Mouse (Mus musculus) layer of hippocampus, postnatal 25 days (tissue): Measurements from ENCODE around the gene Ms4a2. TPM values are rescaled to one million over a fixed set of nuclear protein-coding genes. Genes with fewer than 3 reads are reported as not detected.

Experiments
- DNase-seq, 2 experiments: peaks; one replicate each; pipeline ENCODE4 v3.0.0; 2022; ENCODE audit warnings: mixed read lengths in 2 of 2, low spot score in 1 of 2; ENCODE audit errors: extremely low spot score in 1 of 2
- total RNA-seq, 2 experiments: library from RNA; stranded (reverse); gene quantifications; 2 replicates each; pipeline ENCODE4 v1.2.3; 2021

The Ms4a2 gene
- total RNA-seq, result not detected

DNA sequence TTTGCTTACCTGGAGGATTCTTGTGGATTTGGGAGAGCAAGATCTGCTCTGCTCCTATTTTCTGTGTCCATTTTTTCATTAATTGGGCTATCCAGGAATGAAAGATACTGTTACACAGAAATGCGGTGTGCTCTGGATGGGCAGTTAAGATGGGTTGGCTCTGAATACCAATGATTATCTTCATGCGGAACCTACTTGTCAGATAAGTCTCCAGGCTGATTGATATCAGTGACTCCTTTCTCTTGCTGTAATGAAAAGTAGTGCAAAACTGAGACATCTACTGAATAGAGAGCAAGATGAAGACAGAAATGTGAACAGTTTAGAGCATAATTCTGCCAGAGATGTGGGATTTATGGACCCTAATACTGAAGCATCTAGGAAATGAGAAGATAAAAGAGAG is at the start of gene Ms4a2:
Gene Ms4a2, minus strand, starts transcription at position 169 of the 400 bp plus-strand sequence.
- no peak for DNase-seq

DNA sequence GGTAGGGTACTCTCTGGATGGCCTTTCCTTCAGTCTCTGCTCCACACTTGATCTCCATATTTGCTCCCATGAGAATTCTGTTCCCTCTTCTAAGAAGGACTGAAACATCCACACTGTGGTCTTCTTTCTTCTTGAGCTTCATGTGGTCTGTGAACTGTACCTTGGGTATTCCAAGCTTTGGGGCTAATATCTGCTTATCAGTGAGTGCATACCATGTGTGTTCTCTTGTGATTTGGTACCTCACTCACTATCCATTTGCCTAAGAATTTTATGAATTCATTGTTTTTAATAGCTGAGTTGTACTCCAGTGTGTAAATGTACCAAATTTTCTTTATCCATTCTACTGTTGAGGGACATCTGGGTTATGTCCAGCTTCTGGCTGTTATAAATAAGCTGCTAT is 38.0 kb upstream of the Ms4a2 start:
- no peak for DNase-seq

DNA sequence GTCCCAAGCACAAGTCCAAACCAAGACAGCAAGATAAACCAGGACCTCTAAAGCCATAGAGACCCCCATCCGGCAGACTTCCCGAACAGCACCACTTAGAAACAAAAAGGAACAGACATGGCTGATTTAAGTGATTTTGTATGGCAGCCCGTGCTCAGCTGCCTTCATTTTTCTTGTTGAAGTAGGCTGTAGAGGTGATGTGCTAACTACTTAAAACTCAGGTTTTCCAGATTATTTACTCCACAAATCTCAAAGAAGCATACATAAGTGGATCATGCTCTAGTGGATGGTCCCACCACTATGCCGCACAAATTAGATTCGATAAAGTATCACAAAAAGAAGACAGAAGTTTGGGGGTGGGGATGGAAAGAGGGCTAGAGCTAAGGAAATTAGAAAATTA is 36.9 kb upstream of the Ms4a2 start, which contains the start of gene Oosp2:
Gene Oosp2, minus strand, starts transcription at position 101 of the 400 bp plus-strand sequence.
- no peak for DNase-seq

DNA sequence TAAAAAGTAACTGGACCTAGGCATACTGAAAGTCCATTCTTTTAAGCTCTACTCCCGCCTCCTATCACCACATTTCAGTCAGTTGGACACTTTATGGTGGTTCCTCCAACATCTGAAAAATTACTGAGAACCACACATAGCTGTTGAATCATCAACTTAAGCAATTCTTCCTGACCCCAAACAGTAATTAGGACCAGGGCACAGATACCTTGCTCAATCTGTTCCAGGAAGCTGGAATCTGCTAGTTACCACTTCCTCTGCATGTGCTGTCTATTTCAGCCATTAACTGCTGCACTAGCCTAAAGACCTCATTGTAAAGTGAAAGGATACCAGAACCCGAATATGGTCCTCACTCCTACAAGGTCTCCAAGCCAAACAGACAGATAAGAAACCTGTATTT is 35.6 kb upstream of the Ms4a2 start:
- no peak for DNase-seq

DNA sequence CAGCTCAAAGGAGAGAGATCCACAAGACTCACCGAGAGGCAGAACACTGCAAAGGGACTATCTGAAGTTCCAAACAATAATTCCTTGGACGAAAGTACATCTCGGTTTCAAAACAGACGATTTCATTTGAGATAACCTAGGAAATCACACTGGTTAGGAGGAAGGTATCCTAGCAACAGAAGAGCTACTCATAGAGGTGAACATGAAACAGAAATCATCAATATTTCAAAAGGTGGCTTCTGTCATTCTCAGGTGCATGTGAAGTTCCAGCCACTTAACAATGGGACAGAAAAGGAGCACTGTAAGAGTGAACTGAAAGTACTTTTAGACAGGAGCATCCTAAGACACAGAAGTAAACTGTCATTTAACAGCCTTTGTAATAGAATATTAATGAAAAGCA is 26.0 kb upstream of the Ms4a2 start:
- DNase-seq, result no peak

DNA sequence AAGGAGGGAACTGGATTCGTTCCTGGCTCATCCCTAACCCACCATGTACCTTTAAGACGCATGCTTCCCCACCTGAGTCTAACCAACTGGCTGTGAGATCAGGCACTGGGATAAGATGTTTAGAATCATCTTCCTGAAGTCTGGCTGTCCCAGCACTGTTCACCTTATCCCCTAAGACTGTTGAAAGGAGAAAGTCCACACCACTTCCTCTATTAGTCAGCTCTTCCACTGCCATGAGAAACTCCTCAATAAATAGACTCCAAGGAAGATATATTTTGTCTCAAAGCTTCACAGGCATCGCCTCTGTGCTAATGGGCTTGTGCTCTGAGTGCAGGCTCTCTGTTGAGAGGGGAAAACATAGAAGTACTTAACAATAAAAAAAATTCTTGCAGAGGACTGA is 22.6 kb upstream of the Ms4a2 start:
- no peak for DNase-seq

DNA sequence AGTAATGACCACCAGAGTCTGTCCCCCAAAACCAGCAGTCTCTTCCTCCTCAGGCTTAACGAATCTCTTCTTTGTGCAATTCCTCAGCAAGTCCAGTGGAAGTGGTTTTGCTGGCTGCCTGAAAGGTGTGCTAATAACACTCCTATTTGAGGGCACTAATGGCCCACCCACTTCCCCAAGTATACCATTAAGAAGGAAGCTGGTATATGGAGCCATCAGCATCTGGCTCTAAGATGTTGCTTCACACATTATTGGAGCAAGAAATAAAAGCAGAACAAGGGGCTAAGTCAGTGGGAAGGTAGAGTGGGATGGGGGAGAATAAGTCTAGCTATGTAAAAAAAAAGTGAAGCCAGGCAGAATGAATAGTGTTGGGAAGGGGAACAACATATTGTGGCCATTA is 17.2 kb upstream of the Ms4a2 start, which contains the start of gene Ms4a3:
Gene Ms4a3, minus strand, starts transcription at position 120 of the 400 bp plus-strand sequence.
- DNase-seq, result no peak

DNA sequence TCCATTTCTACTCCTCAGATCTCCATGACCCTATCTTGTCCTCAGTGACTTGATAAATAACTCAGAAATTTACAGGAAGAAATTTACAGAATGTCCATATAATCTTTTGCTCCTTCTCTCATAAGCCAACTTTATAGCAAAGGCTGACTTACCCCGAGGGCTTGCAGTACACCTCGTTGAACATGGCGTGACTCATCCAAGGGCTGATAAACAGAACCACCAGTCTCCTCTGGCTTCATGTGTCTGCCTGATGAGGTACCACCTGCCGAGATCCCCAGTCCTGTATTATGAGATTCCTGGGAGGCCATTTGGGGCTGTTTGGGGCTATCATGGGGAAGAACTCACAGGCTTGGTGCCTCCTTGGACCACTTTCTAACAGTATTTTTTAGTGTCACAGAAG is 15.5 kb upstream of the Ms4a2 start:
- DNase-seq, result no peak

DNA sequence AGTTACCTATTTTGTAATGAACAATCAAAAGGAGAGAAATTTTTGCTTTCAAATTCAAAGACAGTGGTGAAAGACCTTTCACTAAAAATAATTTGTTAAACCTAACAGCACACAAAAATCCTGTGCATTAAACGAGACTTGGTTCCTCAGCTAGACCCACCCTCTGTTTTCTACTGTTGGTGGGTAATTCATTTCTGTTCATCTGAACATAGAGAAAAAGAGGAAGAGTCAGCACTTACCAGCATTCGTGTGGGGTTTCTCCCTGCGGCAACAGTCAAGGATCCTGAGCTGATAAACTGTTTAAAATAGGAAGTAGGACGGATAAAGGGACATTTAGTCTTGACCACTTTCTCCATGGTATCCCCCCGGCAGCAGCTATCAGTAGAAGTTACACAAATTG is 12.1 kb upstream of the Ms4a2 start:
- DNase-seq, result no peak

DNA sequence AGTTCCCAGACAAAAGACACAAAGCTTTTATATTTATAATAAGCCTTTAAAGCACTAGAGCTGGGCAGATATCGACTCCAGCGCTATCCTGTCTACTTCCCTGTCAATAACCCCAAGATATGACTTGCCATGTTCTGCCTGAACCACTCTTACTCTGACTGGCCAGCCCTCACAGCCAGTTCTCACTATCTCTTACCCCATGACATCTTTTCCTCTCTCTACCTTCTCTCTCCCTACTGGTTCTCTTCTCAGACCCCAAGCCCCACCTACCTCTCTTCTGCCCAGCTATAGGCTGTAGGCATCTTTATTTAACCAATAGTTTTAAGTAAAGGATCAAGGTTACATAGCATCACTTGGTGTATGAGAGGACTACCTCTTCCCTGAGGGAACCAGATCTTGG is 10.8 kb upstream of the Ms4a2 start:
- DNase-seq, result no peak

DNA sequence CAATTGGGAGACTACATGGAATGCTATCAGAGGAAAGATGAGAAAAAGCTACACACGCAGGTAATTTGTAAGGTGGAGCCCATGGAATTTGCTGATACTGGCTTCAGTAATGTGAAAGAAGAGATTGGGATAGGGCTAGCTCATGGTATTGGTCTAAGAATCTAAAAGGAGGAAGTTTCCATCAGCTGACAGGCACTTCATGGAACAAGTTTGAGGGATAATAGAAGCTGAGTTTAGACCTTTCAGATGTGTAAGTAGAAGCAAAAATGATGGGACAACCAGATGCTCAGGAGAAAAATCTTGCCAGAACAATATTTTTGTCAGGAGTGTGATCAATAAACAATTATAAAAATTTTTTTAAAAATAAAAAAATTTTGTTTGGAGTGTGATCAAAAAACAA is 10.2 kb upstream of the Ms4a2 start:
- DNase-seq, result no peak

DNA sequence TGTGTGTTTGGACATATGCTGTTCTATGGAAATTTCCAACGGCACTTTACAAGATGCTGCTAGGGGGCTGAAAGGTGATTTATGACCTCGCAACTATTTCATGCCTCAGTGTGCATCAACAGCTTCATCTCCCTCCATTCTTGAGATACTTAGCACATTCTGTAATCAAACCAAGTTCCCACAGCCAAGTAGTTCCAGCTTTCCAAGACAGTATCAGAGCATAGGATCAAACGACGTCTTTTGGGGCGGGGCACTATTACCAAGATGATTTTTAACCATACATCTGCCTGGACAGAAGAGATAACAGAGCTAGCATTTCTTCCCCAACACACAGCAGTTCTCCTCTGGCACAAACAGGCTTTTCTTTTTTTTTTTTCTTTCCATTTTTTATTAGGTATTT is 1.7 kb upstream of the Ms4a2 start:
- no peak for DNase-seq

DNA sequence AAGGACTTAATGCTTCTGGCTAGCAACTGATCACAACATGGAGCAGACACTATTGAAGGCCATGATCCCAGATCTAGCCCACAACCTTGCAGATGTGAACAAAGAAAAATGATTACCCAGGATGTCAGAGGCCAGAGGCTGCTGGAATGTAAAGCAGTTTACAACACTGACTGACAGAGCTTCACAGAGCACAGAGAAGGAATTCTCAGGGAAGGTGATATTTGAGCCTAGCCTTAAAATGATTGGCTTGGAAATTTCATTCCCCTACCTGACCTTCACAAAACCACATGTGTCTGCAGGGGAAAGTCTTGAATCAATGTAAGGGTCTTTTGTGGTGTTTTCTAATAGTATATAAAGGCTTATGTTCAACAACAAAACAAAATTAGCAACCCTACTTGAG is 1.3 kb upstream of the Ms4a2 start:
- DNase-seq, result no peak

DNA sequence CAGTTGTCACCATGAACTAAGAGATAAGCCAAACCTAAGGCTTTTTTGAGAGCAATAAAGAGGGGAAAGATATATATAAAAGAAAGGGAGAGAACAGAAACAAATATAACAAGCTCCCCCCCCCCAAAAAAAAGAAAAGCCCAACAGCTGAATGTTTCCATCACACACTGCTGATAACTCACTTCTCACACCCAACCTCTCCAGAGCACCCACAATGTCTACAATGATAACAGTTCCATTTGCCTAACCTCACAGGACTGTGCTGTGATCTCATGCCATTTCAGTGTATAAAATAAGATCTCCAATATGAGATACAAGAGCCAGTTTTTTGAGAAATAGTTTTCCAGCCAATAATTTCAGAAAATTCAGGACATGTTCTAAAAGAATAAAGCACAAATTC is 5.5 kb downstream of the Ms4a2 start:
- no peak for DNase-seq

DNA sequence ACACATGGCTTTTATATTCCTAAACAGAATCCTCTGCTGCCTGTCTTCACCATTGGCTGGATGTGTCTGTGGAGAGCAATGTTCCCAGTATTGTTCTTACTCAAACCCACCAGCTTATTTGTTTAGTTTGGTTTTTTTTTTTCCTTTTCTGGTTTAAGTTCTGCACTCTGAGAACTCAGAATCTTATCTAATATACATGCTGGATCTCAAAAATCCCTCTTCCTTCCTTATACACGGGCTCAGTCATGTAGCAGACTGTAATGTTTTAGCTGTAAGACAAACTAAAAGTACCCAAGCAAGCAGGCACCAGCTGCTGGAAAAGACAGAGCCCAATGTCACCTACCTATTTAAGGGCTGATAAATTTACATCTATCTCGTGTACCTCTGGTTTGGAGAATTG is 8.7 kb downstream of the Ms4a2 start:
- DNase-seq, result no peak

DNA sequence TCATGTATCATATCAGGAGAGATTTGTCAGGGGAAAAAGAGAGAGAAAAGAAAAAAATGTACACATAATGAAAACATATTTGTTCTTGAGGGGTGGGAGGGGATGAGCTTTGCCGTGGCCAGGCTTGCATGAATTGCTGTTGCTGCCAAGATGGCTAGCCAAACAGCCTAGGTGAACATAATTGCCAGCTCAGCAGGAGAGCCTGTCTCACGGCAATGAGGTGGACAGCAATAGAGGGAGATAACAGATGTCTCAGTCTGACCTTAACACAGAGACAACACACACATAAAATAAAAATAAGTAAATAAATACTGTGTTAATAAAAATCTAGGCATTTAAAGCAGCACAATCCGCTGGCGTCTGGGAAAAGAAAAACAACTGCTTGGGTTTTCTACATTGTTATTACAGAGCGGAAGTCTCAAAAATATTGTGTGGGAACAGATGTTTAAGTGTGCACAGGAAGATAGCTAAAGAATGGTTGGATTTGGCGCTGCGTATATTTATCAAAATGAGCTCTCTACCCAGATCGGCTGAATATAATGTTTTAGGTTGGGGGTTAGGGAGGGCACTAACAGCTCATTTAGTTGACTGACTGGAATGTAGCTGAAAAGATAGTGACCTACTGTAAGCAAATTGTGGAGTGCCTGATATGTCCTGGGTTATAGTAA is 9.6 kb downstream of the Ms4a2 start:
- no peak for DNase-seq

DNA sequence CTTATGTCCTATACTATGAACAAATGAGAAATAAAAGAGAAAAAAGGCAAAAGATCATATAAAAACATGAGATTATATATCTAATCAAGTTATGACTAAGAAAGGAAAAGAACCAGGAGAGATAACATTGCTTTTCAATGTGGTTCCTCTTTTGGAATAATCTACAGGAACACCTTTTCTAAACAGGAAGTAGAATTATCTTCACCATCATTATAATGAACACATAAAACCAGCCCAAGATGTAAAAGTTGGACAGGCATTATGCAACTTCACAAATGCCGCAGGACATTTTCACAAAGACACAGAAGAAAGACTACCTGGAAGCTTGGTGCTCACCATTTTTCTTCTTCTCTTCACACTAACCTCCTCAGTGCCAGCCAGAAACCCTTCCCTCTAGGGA is 10.4 kb downstream of the Ms4a2 start:
- no peak for DNase-seq

DNA sequence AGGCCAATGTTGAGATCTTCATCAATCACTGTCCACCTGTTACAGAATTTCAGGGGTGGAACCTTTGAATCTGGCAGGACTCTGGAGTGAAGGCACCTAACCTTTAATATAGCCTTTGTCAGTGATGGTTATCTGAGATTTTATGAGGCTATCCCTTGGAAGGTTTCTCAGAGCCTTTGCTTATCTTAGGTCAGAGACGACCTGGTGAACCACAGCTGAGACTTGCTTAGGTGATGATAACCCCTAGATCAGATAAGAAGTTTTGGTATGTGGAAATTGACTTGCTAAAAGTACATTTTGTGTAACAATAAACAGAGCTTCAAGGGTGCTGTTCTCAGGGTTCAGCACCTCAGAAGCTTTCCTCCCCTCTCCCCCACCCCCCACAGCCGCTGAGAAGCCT is 11.2 kb downstream of the Ms4a2 start:
- DNase-seq, result no peak

DNA sequence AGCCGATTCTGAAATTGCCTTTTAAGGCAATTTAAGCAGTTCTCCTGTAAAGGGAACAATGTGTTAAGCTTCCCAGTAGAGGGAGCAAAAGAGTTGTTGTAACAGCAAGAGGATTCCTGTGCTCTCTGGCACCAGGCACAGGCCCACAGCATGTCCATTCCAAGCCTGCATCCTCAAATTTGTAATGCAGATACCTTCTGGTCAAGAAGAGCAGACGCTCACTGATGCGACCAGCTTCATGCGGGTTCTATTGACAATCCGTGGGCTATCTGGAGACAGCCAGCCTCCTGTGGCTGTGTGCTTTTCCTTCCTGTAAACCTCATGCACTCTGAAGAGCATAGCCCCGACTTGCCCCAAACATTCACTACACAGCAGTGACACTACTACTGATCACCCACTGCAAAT is 12.0 kb downstream of the Ms4a2 start:
- peak; percentile 11 to 22 for DNase-seq

DNA sequence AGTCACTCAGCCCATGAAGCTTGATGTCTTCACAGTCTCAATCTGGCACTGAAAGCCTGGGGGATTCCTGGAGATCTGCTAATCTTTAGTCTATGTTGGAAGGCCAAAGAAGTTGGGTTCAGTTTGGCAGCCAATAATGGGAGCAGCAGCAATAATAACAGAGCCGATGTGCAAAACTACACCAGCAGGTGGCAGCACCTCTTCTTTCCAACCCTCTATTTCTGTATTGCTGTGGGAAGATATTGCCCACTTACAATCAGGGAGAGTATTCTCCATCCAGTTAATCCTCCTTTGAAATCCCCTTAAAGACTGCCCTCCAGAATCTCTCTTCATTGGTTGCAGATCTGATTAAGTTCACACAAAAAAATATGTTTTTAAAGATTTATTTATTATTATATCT is 15.3 kb downstream of the Ms4a2 start:
- DNase-seq, result peak; percentile 18 to 63

DNA sequence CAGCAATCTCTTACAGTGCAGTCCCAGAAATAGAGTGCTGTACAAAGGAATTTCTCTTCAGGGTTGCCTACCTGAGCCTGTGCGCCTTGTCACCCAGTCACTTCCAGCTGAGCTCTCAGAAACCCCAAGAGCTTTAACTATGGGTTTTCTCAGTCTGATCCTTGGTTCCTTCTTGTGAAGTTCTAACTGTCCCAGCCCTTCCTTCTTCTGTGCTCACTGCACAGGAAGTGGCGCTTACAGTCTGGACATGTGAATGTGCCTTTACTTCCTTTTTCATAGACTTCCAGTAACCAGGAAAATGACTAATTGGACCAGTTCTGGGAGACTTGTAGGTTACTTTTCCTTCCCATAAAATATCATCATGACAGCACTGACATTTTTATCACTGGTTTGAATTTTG is 18.9 kb downstream of the Ms4a2 start, which contains the start of gene Ms4a6d:
Gene Ms4a6d, minus strand, starts transcription at position 247 of the 400 bp plus-strand sequence.
- no peak for DNase-seq

DNA sequence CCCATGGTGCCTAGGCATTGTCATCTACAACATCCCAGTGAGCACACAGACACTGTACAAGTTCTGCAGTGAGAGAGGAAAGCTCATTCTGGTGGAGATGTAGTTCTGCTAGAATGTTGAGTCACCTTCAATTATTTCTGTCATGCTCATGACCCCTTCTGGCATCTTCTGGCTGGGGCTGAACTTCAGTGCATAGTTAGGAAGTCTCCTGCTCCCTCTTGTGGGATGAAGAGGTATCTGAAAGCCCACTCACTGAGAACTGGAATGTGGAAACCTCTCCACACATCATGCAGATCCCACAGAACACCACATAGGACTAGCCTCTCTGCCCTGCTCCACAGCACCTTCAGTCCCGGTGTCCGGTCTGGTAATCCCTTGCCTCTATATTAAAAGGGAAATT is 21.5 kb downstream of the Ms4a2 start:
- peak in 1 of 2 experiments; percentile 14 for DNase-seq

DNA sequence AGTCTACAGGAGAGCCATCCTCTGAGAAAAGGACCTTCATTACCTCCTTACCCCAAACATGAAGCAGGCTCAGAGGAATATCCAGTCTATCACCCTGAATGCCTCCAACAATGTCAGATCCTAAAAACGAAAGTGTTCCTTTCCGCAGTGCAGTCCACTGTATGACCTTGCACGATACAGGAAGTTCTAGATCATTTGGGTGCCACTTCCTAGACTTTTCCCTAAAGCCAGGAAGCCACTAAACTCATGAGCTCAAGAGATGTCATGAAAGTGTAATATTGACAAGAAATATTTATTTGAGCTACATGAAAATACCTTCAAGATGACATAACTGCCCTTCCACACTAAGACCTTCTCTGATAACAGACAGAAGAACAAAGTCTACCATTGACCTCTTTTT is 22.2 kb downstream of the Ms4a2 start:
- no peak for DNase-seq
